Mouse (Mus musculus): Measurements from ENCODE around the gene Ckap2l. TPM values are rescaled to one million over a fixed set of nuclear protein-coding genes. Genes with fewer than 3 reads are reported as not detected.
A peak's percentile ranks its signal among the peaks of the same experiment; 100 is the strongest.

The Ckap2l gene
- not detected for total RNA-seq (2022)

DNA sequence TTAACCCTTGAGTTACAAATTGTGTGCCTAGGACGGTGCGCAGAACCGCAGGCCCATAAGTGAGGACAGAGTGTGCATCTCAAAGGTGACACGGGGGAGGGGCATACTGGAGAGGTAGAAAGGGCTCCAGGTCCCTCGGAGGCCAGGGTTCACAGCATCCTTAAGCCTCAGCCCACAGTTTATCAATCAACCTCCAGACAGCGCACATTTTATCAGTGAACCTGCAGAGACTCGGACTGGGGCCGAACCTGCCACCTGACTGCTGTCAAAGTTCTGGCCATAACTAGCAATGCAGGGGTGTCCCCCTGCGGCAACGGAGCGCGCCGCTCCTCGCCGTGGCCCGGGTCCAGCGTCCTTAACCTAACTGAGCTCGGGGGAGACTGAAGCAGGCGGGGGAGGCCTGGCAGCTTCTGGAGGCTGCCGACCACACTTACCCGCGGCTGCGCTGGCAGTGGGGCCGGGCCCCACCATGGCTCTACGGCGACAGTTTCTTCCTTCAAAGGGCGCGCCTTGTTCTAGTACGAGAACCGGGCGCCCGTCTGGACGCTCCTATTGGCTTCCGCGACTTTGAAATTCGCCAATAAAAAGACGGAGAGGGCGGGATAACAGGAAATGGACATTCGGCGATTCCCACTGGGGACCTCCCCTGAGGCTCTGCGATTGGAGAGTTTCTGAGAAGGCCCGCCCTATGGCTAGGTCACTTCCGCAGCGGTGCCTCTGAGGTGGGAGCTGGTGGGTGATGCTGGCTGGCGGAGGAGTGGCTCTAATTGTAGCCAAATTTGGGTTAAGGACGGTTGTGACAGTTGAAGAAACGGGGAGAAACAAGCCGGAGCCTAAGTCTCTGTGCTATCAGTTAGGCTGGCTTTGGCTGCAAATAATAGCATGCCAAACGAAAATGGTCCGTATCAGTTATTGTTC lies at the start of gene Ckap2l:
Gene Ckap2l, minus strand, starts transcription at position 542 of the 918 bp plus-strand sequence.
- peak; percentile 93 to 95 for DNase-seq (ENCODE audit: low spot score in 2 of 2)

DNA sequence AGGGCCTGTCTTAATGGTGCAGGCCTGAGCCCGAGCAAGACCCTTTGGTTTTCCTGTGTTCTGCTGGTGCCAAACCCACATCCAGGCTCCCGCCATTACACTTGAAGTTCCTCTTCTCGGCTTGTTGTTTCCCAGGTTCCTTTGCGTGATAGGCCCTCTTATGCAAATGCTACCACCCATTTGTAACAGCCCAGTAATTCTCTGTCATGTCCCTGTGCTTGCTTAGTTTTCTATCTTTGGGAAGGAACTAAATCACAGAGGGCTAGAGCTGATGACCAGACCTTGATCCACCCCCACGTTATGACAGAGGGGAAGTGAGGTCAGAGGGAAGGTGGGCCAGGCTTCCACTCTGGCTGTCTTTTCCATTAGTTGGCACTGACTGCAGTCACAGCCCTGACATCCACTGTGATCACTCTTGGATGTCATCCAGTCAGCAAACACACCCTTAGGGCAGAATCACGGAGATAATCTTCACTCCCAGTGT lies 41.2 kb upstream of the Ckap2l start:
- DNase-seq (ENCODE audit: low spot score in 2 of 2) = no peak

DNA sequence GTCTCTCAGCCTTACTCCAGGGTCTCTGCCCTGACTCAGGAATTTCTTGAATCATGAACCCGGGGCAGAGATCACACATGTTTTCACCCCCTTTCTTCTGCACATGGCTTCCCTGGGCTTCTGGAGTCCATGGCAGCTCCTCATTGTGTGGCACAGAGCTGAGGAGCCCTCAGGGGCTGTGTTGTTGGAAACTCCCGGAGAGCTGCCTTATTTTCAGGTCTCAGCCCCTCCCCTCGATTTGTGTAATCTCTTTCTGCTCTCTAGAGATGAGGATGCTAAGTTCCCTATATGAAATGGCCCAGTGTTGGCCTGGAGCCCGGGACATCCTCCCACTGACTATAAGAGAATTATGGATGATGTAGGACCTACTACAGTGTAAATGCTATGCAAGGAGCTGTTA lies 36.5 kb upstream of the Ckap2l start:
- DNase-seq (ENCODE audit: low spot score in 2 of 2) = no peak

DNA sequence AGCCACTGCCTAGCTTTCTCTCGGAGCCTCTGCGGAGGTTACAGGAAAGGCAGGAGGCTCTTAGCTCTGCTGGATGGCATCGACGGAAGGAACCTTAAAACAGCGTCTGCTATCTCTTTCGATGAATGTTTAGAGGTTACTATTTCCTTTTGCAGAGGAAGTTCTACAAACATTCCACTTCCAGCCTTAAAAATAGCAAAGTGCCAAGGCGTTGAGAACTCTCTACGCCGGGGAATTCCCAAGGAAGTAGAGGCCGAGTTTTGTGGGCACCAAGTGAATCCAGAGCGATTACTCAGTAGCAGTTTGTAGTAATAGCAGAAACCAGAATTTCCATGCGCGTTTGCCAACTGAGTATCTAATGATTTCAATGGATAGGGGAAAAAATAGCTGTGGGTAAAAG lies 33.5 kb upstream of the Ckap2l start:
- no peak for DNase-seq (ENCODE audit: low spot score in 2 of 2)

DNA sequence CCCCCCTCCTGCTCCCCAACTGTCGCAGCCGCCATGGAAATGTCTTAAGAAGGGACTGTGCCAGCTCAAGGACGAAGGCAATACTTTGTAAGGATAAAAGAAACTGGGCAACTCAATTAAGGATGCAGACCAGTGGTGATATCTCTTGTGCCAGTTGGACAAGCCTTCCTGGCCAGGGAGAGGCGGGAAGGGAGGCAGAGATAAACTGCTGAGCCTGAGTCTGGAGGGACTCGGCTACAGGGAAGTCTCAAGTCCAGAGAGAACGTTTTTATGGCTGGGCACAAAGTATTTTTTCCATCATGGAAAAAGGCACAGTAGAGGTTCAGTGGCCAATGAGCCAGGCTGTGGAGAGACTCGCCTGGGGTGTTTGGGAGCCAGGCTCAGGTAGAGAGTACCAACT lies 33.0 kb upstream of the Ckap2l start:
- no peak for DNase-seq (ENCODE audit: low spot score in 2 of 2)

DNA sequence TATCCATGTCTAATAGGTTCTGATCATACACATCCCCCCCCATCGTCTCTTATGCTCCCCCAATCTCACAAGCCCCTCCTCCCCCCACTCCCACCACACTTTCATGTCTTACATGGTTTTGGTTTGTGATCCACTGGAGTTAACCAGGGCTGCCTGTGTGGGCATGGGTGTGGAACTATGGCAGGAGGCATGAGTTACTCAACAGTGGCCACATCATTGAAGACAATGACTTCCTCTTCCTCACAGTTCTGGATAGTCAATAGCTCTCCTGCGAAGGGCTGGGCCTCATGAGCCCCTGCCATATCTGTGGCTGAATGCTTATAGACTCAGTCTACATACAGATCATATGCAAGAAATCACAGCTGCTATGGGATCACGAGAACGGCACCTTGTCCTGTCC lies 31.2 kb upstream of the Ckap2l start:
- DNase-seq (ENCODE audit: low spot score in 2 of 2) = no peak

DNA sequence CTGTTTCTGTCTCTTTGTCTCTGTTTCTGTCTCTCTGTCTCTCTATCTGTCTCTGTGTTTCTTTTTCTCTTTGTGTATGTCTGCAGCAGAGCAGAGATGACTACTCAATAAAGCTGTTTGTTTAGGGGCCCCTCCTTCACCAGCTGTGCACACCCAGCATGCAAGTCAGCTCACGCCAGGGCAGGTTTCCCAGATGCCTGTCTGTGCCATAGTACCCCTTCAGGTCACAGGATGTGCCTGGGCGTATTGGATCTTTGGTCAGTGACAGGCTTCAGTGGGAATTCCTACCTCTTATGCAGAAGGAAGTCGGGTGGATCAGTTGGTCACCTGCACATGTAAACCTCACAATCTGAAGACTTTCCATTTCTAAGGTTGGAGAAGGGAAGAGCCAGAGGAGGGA lies 27.2 kb upstream of the Ckap2l start:
- no peak for DNase-seq (ENCODE audit: low spot score in 2 of 2)

DNA sequence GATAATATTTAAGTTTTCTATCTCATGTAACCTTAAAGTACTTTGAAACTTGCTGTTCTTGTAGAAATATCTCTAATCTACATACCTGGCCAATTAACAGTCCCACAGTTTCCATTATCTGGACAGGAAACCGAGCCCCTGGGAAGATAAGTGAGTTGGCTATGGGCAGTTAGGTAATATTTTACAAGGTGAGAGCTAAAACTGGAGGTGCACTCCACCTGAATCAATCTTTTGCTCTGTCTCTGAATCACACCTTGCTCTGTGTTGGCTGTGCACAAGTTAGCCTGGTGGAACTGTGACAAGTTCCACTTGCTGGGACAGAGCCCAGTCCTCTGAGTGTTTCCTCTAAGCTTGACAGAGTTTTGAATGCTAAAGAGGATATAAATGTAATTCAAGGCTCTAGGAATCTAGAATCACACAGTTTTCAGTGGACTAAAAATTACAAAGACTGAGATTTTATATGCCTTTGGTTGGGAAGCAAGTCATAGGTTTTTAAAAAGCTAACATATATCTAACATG lies 25.2 kb upstream of the Ckap2l start:
- no peak for DNase-seq (ENCODE audit: low spot score in 2 of 2)

DNA sequence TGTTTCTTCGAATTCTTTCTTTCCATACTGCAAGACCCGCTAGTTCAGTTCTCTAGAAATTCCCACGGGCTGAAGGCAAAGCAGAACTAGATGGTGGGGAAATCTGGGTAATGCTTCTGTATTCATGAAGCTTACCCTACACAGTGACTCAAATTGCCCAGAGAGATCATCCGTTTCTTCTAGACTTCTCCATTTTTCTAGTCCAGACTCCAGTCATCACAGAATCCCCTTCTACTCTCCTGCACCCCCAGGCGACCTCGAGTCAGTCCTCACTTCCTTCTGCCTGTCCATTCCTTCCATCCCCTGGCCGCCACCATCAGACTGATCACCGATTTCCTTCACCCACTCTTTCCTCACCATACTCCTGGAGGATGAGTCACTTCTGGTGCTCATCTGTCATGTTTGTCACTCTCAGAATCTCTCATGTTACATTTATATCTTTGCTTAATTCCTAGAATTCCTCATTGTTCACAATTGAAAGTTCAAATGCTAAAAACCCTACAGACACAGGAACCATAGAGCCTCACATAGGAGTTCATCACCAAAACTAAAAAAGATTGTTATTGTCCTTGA lies 23.1 kb upstream of the Ckap2l start:
- no peak for DNase-seq (ENCODE audit: low spot score in 2 of 2)

DNA sequence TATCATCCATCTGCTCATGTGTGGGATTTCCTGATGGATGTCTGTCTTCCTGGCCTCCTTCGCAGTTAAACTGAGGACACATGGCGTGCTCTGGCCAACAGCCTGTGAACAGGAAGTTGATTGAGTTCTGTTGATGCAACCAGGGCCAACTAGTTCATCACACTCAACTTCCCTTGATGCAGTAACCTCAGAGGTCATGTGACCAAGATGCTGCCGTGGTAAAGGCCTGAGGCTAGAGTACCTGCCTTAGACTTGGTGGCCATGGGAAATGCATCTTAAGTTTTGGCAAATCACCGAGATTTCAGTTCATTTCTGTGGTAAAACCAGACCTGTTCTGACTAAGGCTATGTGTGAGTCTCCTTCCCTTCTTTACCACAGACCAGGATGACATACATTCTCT lies 18.8 kb upstream of the Ckap2l start:
- DNase-seq (ENCODE audit: low spot score in 2 of 2) = no peak

DNA sequence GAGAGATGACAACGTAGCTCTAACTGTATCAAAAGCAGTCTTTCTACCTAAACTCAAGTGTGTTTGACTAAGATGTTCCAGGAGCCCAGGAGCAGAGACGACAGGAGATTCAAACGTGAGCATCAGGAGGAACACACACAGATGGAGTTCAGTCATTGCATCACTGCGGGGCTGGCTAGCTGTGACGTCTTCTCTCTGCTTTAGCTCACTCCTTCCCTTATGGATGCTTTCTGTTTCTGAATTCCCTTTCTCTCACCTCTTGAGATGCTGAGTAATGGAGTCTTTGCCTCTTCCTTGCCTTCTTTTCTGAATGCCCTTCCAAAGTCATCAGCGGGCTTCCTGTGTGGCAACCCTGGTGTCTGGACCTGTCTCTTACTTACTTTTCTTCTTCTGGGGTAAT lies 17.9 kb upstream of the Ckap2l start:
- no peak for DNase-seq (ENCODE audit: low spot score in 2 of 2)

DNA sequence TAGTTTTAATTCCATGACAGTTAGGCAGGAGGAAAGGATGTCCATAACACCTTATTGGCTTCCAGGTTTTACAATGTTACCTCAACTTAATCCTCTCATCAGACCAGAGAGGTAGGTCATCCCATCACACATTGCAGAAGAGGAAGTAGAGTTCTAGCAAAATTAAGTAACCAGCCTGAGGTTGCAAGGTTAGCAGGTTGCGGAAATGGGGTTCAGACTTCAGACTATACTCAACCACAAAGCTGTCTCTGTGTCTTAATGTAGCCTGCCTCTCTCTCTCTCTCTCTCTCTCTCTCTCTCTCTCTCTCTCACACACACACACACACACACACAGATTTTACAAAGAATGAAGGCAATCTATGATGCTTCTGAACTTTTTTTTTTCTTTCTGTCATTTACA lies 16.9 kb upstream of the Ckap2l start:
- DNase-seq (ENCODE audit: low spot score in 2 of 2) = no peak

DNA sequence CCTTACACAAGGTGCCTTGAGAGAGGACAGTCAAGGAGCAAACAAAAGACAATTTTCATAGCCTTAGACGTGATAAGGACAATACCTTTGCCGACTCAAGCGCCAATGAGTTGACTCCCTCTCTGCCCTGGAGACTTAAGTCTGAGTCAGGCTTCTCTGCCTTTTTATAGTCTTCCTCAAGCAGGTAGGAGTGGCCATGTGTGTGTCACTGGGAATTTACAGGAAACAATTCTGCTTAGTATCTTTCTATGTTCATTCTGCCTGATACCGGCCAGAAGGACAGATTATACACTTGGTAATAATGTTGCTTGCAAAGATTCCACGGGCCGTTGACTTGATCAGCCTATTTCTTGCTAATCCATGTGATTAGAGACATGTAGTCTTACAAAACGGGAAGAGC lies 12.8 kb upstream of the Ckap2l start, which contains the start of gene Il1a:
Gene Il1a, minus strand, starts transcription at position 137 of the 400 bp plus-strand sequence.
- no peak for DNase-seq (ENCODE audit: low spot score in 2 of 2)

DNA sequence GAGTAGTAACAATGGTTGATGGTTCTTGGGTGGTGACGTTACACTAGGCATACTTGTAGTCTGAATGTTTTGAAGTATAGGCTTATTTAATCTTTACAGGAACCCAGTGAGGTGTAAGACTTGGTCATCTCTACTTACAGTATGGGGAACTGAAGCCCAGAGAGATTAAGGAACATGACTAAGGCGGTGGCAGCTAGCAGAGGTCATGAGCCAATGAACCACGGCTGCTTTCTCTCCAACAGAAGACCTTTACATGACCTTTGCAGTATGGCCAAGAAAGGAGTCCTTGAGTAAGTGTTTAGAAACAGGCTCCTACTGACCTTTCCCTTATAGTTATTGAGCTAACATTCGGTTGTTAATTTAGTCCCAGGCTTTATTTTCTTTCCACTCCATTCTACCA lies 9.0 kb upstream of the Ckap2l start:
- DNase-seq (ENCODE audit: low spot score in 2 of 2) = no peak

DNA sequence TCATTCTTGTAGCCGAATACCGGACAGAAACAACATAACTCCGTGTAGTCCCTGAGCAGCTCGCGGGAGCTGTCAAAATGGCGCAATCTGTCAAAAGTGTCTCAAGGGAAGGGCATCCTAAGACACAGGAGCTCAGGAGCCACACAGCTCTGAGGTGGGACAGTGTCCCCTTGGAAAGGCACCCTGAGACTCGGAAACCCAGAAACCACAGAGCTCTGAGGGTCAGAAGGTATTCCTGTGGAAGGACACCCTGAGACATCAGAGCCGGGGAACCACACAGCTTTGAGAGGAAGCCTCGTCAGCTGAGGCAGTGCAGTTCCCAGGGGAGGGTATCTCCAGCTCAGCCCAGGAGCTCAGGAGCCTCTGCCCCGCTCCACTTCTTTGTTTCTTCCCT lies 574 bp upstream of the Ckap2l start:
- peak in 1 of 2 experiments; percentile 8 for DNase-seq (ENCODE audit: low spot score in 2 of 2)

DNA sequence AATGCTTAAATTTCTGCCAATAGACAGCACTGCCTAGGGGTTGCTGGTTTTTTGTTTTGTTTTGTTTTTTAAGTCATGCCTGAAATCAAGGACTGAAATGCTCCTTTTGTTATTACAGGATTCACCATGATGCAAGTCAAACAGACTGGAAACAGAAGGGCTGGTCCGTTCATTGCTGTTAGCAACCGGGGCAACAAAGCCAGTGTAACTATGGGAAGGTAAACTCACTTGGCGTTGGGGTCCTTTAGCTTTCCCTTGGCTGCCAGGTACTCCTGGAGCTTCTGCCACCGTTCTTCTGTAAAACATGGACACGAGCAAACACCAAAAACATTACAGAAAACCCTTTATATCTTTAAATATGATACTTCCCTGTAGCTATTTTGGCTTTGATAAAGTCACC lies 926 bp downstream of the Ckap2l start:
- no peak for DNase-seq (ENCODE audit: low spot score in 2 of 2)

DNA sequence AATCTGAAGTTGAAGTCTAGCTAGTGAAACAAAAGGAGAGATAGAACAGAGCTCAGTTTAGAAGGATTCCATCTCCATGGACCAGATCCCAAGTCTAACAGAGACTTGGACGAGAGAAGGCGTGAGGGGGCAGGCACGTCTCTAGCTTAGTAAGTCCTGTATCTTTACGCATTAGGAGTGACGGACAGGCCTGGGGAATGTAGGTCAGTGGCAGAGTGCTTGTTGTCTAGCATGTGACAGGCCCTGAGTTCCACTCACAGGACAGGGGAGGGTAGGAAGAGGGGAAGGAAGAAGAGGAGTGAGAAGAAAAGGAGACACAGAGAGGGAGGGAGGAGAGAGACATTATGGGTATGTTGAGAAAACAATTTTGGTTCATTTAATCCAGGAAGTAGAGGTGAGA lies 1.9 kb downstream of the Ckap2l start:
- no peak for DNase-seq (ENCODE audit: low spot score in 2 of 2)

DNA sequence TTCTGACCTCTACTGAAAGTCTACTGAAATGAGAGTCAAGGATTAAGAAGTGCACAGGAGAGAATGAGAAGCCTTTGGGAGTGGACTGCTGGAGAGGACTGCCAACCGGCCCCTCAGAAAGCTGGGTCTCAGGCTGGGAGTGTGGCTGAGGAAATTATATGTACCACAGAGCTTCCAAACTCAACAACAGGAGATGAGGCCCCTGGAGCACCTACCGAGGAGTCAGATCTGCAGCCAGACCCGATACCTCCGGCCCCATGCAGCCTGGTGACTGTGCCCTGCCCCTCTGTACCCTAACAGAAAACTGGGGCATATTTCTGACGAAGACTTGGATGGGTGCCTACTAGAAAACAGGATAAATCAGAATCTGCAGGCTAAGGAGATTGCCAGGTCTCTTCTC lies 23.2 kb downstream of the Ckap2l start:
- no peak for DNase-seq (ENCODE audit: low spot score in 2 of 2)

DNA sequence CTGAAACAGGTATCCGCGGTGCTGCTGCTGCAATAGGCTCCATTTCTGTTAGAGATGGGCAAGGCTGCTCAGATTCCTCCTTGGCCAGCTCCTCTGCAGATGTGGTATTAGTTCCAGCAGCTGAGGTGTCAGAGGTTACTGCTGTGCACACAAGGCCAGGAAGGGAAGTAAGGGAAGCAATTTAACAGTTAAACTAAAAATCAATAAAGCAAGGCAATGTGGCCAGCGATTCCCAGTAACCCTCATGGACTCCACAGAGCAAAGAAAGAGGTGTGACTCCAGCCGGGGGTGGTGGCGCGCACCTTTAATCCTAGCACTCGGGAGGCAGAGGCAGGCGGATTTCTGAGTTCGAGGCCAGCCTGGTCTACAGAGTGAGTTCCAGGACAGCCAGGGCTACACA lies 26.4 kb downstream of the Ckap2l start:
- no peak for DNase-seq (ENCODE audit: low spot score in 2 of 2)

DNA sequence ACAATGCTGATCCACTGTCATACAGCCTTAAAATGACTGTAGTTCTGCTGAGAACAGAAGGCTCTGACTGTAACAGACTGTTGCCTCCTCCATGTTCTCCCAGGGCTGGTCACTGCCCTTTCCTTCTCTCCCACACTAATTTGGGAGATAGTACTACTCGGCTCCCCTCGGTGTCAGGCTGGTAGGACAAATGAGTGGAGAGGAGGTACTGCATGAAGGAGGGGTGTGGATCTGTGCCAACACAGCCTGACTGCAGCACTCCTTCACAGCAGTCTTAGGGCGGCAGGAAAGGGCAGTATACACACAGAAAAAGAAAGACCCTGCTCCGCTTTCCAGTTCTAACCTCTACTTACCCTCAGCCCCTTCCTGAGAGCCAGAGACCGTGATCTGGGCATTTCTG lies 27.0 kb downstream of the Ckap2l start:
- DNase-seq (ENCODE audit: low spot score in 2 of 2) = no peak

DNA sequence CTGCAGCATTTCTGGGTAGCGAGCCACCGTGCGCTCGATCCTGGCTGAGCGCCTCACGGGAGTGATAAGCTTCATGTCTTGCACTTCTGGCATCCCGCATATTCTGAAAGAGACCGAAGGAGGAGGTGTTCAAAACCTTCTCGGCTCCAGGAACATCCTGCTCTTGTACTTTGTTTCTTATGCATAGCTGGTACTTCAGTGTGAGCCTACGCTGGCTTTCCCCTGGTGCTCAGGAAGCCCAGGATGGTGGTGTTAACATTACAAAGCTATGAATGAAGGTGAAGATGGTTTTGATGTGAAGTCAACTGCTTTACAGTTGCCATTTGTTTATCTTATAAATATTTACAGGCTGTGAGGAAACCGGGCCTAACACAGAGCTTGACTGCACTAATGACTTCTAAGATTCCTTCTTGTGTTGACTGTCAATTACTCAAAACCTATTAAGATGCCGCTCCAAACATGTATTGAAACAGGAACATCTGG lies 27.8 kb downstream of the Ckap2l start:
- DNase-seq (ENCODE audit: low spot score in 2 of 2) = no peak

DNA sequence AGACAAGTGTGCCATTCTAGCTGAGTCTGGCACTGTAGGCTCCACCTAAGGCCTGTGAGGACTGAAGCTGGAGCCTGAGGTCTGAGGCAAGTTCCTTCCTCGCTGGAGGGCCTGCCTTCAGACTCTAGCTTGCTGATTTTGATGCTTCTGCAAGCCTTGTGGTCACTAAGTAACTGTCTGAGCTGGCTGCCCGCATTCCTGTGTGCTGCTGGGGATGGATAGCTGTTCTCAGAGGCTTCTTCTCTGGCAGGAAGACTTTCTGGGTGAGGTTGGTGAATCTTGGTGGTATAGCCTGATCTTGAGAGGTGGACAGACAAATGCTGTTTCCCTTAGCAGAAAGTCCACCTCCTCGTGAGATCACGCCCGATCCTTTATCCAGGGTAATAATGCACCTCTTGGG lies 29.3 kb downstream of the Ckap2l start:
- no peak for DNase-seq (ENCODE audit: low spot score in 2 of 2)

DNA sequence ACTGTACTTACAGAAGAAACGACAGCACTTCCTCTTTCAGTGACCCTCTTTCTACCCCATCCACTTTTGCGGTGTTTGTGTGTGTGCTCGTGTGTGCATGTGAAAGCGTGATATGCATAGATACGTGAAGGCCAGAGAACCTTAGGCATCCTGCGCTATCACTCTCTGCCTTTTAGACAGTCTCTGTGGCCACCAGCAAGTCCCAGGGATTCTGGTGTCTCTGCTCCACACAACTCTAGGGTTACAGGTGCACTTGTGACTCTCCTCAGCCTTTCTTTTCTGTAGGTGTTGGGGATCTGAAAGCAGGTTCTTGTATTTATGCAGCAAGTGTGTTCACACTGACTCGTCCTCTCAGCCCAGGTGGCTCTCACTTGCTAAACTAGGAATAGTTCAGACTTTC lies 31.7 kb downstream of the Ckap2l start:
- DNase-seq (ENCODE audit: low spot score in 2 of 2) = no peak
